Mouse (Mus musculus) CH12.LX (cell line): ENCODE data around the gene Lce3a. TPM values are rescaled to one million over a fixed set of nuclear protein-coding genes. Genes with fewer than 3 reads are reported as not detected.

Experiments used
- DNase-seq: peaks from one replicate; pipeline ENCODE4 v3.0.0-alpha.2; 2013; ENCODE audit errors: extremely low read depth
- H3K27ac ChIP-seq: 2 replicates; pipeline ENCODE4 v1.5.1; 2012; ENCODE audit warnings: low read depth, mild to moderate bottlenecking, control low read depth, moderate library complexity; ENCODE audit not compliant: insufficient read depth
- H3K27me3 ChIP-seq: replicated peaks from 2 replicates; pipeline ENCODE3; 2012; ENCODE audit warnings: inconsistent platforms
- H3K36me3 ChIP-seq, 2 experiments: replicated peaks in 1 of 2; 2 replicates each; pipeline versions ENCODE3 to v1.6.1; 2012; ENCODE audit warnings: inconsistent platforms in 1 of 2, low read length in 1 of 2, mild to moderate bottlenecking in 1 of 2, mixed read lengths in 1 of 2, moderate library complexity in 1 of 2; ENCODE audit not compliant: control insufficient read depth in 1 of 2, insufficient read depth in 1 of 2
- H3K4me1 ChIP-seq, 2 experiments: 2 replicates each; pipeline ENCODE4 v1.6.1; 2012; ENCODE audit warnings: inconsistent platforms in 1 of 2, moderate library complexity in 1 of 2; ENCODE audit not compliant: insufficient read depth in 2 of 2, control insufficient read depth in 1 of 2
- H3K4me2 ChIP-seq: 2 replicates; pipeline ENCODE4 v1.6.1; 2012; ENCODE audit warnings: low read depth, mild to moderate bottlenecking, control low read depth; ENCODE audit not compliant: poor library complexity, insufficient read depth, severe bottlenecking
- H3K4me3 ChIP-seq, 3 experiments: fragments of 150-350 bp in 1 of 3; sonication (generic) in 1 of 3; replicated peaks in 1 of 3; 2 replicates each; pipeline versions ENCODE3 to v1.5.1; 2011 to 2012; ENCODE audit warnings: low read depth in 2 of 3, low read length in 2 of 3, mild to moderate bottlenecking in 2 of 3, moderate library complexity in 2 of 3, control low read depth in 1 of 3, improper control_type of control experiment in 1 of 3, inconsistent platforms in 1 of 3, mixed read lengths in 1 of 3; ENCODE audit not compliant: poor library complexity in 1 of 3
- H3K79me2 ChIP-seq: replicated peaks from 2 replicates; pipeline ENCODE4 v1.6.1; 2012; ENCODE audit warnings: mild to moderate bottlenecking, moderate library complexity; ENCODE audit not compliant: control insufficient read depth, poor library complexity, insufficient read depth, severe bottlenecking; ENCODE audit errors: extremely low read depth
- H3K9ac ChIP-seq: 2 replicates; pipeline ENCODE4 v1.6.1; 2012; ENCODE audit warnings: low read depth, mild to moderate bottlenecking, control low read depth, moderate library complexity; ENCODE audit not compliant: insufficient read depth
- H3K9me3 ChIP-seq: replicated peaks from 2 replicates; pipeline ENCODE3; 2012; ENCODE audit warnings: low read length, inconsistent platforms, mixed read lengths
- BHLHE40 ChIP-seq: IDR thresholded peaks from 2 replicates; pipeline ENCODE4 v1.6.1; 2011; ENCODE audit warnings: mild to moderate bottlenecking, low read depth, low read length, improper control_type of control experiment
- CHD1 ChIP-seq: IDR thresholded peaks from 2 replicates; pipeline ENCODE4 v1.6.1; 2012; ENCODE audit warnings: low read depth, low read length, improper control_type of control experiment, inconsistent platforms
- CTCF ChIP-seq, 2 experiments: IDR thresholded peaks in 1 of 2; conservative IDR thresholded peaks in 1 of 2; 2 replicates each; pipeline ENCODE4 v1.5.1; 2011 to 2012; ENCODE audit warnings: low read depth in 2 of 2, low read length in 2 of 2, improper control_type of control experiment in 1 of 2, inconsistent platforms in 1 of 2, mild to moderate bottlenecking in 1 of 2, moderate library complexity in 1 of 2
- E2F4 ChIP-seq: IDR thresholded peaks from 2 replicates; pipeline ENCODE4 v1.6.1; 2011; ENCODE audit warnings: low read depth, low read length, improper control_type of control experiment; ENCODE audit not compliant: insufficient replicate concordance
- ELF1 ChIP-seq: IDR thresholded peaks from 2 replicates; pipeline ENCODE4 v1.6.1; 2014; ENCODE audit warnings: low read depth, mild to moderate bottlenecking, inconsistent platforms, low read length, improper control_type of control experiment
- EP300 ChIP-seq: IDR thresholded peaks from 2 replicates; pipeline ENCODE4 v1.6.1; 2011; ENCODE audit warnings: low read length, improper control_type of control experiment
- ETS1 ChIP-seq: conservative IDR thresholded peaks from 2 replicates; pipeline ENCODE4 v1.6.1; 2012; ENCODE audit warnings: low read depth, mild to moderate bottlenecking, inconsistent platforms, low read length, improper control_type of control experiment, moderate library complexity
- GABPA ChIP-seq: IDR thresholded peaks from 2 replicates; pipeline ENCODE4 v1.6.1; 2012; ENCODE audit warnings: low read depth, low read length, improper control_type of control experiment, inconsistent platforms; ENCODE audit not compliant: insufficient replicate concordance
- HCFC1 ChIP-seq: IDR thresholded peaks from 2 replicates; pipeline ENCODE4 v1.6.1; 2012; ENCODE audit warnings: low read depth, mild to moderate bottlenecking, inconsistent platforms, low read length, improper control_type of control experiment
- JUN ChIP-seq: IDR thresholded peaks from 2 replicates; pipeline ENCODE4 v1.6.1; 2011; ENCODE audit warnings: low read depth, mild to moderate bottlenecking, low read length, improper control_type of control experiment, moderate library complexity; ENCODE audit not compliant: insufficient read depth
- JUND ChIP-seq: conservative IDR thresholded peaks from 2 replicates; pipeline ENCODE4 v1.6.1; 2011; ENCODE audit warnings: low read depth, low read length, improper control_type of control experiment
- MAFK ChIP-seq: IDR thresholded peaks from 2 replicates; pipeline ENCODE4 v1.6.1; 2011; ENCODE audit warnings: low read length, improper control_type of control experiment; ENCODE audit not compliant: insufficient replicate concordance
- MAX ChIP-seq: IDR thresholded peaks from 2 replicates; pipeline ENCODE4 v1.6.1; 2011; ENCODE audit warnings: low read length, improper control_type of control experiment
- MAZ ChIP-seq: IDR thresholded peaks from 2 replicates; pipeline ENCODE4 v1.6.1; 2012; ENCODE audit warnings: low read depth, mild to moderate bottlenecking, inconsistent platforms, low read length, improper control_type of control experiment, moderate library complexity
- MEF2A ChIP-seq: IDR thresholded peaks from 2 replicates; pipeline ENCODE4 v1.6.1; 2014; ENCODE audit warnings: low read depth, mild to moderate bottlenecking, inconsistent platforms, low read length, improper control_type of control experiment, borderline replicate concordance
- NRF1 ChIP-seq: IDR thresholded peaks from 2 replicates; pipeline ENCODE4 v1.6.1; 2014; ENCODE audit warnings: low read depth, mild to moderate bottlenecking, inconsistent platforms, low read length, improper control_type of control experiment, moderate library complexity
- PAX5 ChIP-seq: IDR thresholded peaks from 2 replicates; pipeline ENCODE4 v1.6.1; 2012; ENCODE audit warnings: low read length, inconsistent platforms, mixed read lengths
- RAD21 ChIP-seq: IDR thresholded peaks from 2 replicates; pipeline ENCODE4 v1.6.1; 2011; ENCODE audit warnings: low read depth, mild to moderate bottlenecking, low read length, improper control_type of control experiment, moderate library complexity
- RCOR1 ChIP-seq: conservative IDR thresholded peaks from 2 replicates; pipeline ENCODE4 v1.6.1; 2012; ENCODE audit warnings: low read depth, mild to moderate bottlenecking, inconsistent platforms, low read length, improper control_type of control experiment
- SIN3A ChIP-seq: IDR thresholded peaks from 2 replicates; pipeline ENCODE4 v1.6.1; 2012; ENCODE audit warnings: low read length, improper control_type of control experiment, inconsistent platforms
- SMC3 ChIP-seq: IDR thresholded peaks from 2 replicates; pipeline ENCODE4 v1.6.1; 2011; ENCODE audit warnings: low read depth, low read length, improper control_type of control experiment
- TBP ChIP-seq: conservative IDR thresholded peaks from 2 replicates; pipeline ENCODE4 v1.6.1; 2011; ENCODE audit warnings: low read depth, low read length, improper control_type of control experiment
- UBTF ChIP-seq: IDR thresholded peaks from 2 replicates; pipeline ENCODE4 v1.6.1; 2012; ENCODE audit warnings: low read depth, mild to moderate bottlenecking, inconsistent platforms, low read length, improper control_type of control experiment, moderate library complexity
- USF1 ChIP-seq: IDR thresholded peaks from 2 replicates; pipeline ENCODE4 v1.6.1; 2014; ENCODE audit warnings: low read depth, mild to moderate bottlenecking, inconsistent platforms, low read length, improper control_type of control experiment
- ZNF384 ChIP-seq: IDR thresholded peaks from 2 replicates; pipeline ENCODE4 v1.6.1; 2012; ENCODE audit warnings: low read depth, low read length, improper control_type of control experiment, inconsistent platforms
- dilution Hi-C: fragments of 300-500 bp; cut with MboI; formaldehyde crosslinking; loops from 2 replicates; pipeline ENCODE4 v1.14.3; 2020; ENCODE audit warnings: low sequenced_read_pairs; ENCODE audit not compliant: extremely low pct_unique_long_range_greater_than_20kb, extremely low pct_ligation_motif_present
- in situ Hi-C: fragments of 300-500 bp; cut with MboI; formaldehyde crosslinking; loops from 3 replicates; pipeline ENCODE4 v1.14.3; 2019; ENCODE audit warnings: low sequenced_read_pairs, low pct_ligation_motif_present, low pct_unique_long_range_greater_than_20kb, mixed read lengths
- polyA plus RNA-seq: library from polyadenylated mRNA; unstranded; fragments of >175 nt; gene quantifications from 2 replicates; pipeline ENCODE4 v1.2.1, GENCODE M21; 2012; ENCODE audit warnings: low read depth; ENCODE audit not compliant: insufficient read length
- total RNA-seq, 2 experiments: library from RNA; depleted of rRNA; stranded (reverse); fragments of 300-350 nt in 1 of 2; fragments of >200 nt in 1 of 2; gene quantifications; 2 replicates each; pipeline ENCODE4 v1.2.3; 2012 to 2014

Gene Lce3a
- total and polyA plus RNA-seq, 3 experiments = not detected

GRCm38 (mm10) chr3:92907571-92907970, 18.5 kb downstream of the Lce3a start:
- TF ChIP-seq TBP = no peak
- no peak for TF ChIP-seq NRF1
- no peak for TF ChIP-seq JUND
- TF ChIP-seq UBTF = no peak
- no peak for TF ChIP-seq BHLHE40
- TF ChIP-seq MAX = no peak
- TF ChIP-seq CTCF (conservative IDR thresholded peaks at IDR 0.05 in 1 of 2, IDR thresholded peaks at IDR 0.05 in 1 of 2; ENCODE audit: low read depth in 2 of 2, low read length in 2 of 2) = peak; percentile 45 to 55
- TF ChIP-seq CHD1 = no peak
- TF ChIP-seq PAX5 = no peak
- no peak for TF ChIP-seq RCOR1
- no peak for TF ChIP-seq ETS1
- TF ChIP-seq E2F4 = no peak
- no peak for TF ChIP-seq MEF2A
- no peak for TF ChIP-seq GABPA
- no peak for TF ChIP-seq EP300
- TF ChIP-seq ZNF384 = peak; percentile 88
- no peak; the same call in 1 of the 2 replicates for TF ChIP-seq RAD21
- TF ChIP-seq USF1 = no peak
- 0 out of 2 replicates have a peak, but pooled peaks have one; percentile 5 for TF ChIP-seq SMC3
- TF ChIP-seq JUN = no peak
- TF ChIP-seq SIN3A = no peak
- no peak for TF ChIP-seq MAFK
- TF ChIP-seq ELF1 = no peak
- TF ChIP-seq HCFC1 = no peak
- no peak for TF ChIP-seq MAZ
- in situ Hi-C loops = no loop called here

More at GRCm38 (mm10) chr3:92907571-92907970, 18.5 kb downstream of the Lce3a start:
- Histone ChIP-seq H3K9ac (no peak overlapping the region), H3K4me3 (no peak overlapping the region), H3K36me3 (no peaks in the 10 kb centered on the region), H3K27me3 (no peaks in the 10 kb centered on the region), H3K27ac (no peak overlapping the region), H3K79me2 (no peaks in the 10 kb centered on the region), H3K9me3 (no peaks in the 10 kb centered on the region), H3K4me1 (no peaks in the 10 kb centered on the region), H3K4me2 (no peak overlapping the region)
- DNase-seq = peak; percentile 38
- dilution Hi-C loops = no loop called here
